Mouse (Mus musculus) bone marrow, adult 2 months (tissue): ENCODE data around the gene Olfr424. TPM values are rescaled to one million over a fixed set of nuclear protein-coding genes. Genes with fewer than 3 reads are reported as not detected.

ENCODE experiments used
- H3K27ac ChIP-seq: fragments of 200-500 bp; 2 replicates; pipeline ENCODE4 v1.5.1; 2012; ENCODE audit warnings: low read depth, mild to moderate bottlenecking, control low read depth, inconsistent platforms, low read length; ENCODE audit not compliant: control insufficient read depth, poor library complexity, insufficient read depth
- H3K4me1 ChIP-seq: fragments of 200-500 bp; 2 replicates; pipeline ENCODE4 v1.6.1; 2011; ENCODE audit warnings: low read length; ENCODE audit not compliant: control insufficient read depth, insufficient read depth
- H3K4me3 ChIP-seq: fragments of 200-500 bp; replicated peaks from 2 replicates; pipeline ENCODE3; 2011; ENCODE audit warnings: mild to moderate bottlenecking, low read depth, low read length, control low read depth; ENCODE audit not compliant: control insufficient read depth
- CTCF ChIP-seq: fragments of 200-500 bp; IDR thresholded peaks from 2 replicates; pipeline ENCODE4 v1.5.1; 2011; ENCODE audit warnings: low read length, control low read depth; ENCODE audit not compliant: control insufficient read depth, insufficient read depth
- POLR2A ChIP-seq: fragments of 200-500 bp; IDR thresholded peaks from 2 replicates; pipeline ENCODE4 v1.6.1; 2011; ENCODE audit warnings: low read depth, mild to moderate bottlenecking, control low read depth, low read length, borderline replicate concordance; ENCODE audit not compliant: control insufficient read depth
- WGBS: fragments of 180-500 bp; shearing (Covaris S2); methylation state at CpG from one replicate; pipeline ENCODE4 v1.1.7; 2018; 5-methylcytosine and 5-hydroxymethylcytosine counted together
- polyA plus RNA-seq: library from polyadenylated mRNA; stranded (reverse); fragments of >200 nt; gene quantifications from 2 replicates; pipeline ENCODE4 v1.2.4, GENCODE M21; 2011; ENCODE audit warnings: low replicate concordance; ENCODE audit not compliant: missing spikeins, insufficient read depth, insufficient read length

Gene Olfr424
- polyA plus RNA-seq, 1 experiment: not detected

DNA sequence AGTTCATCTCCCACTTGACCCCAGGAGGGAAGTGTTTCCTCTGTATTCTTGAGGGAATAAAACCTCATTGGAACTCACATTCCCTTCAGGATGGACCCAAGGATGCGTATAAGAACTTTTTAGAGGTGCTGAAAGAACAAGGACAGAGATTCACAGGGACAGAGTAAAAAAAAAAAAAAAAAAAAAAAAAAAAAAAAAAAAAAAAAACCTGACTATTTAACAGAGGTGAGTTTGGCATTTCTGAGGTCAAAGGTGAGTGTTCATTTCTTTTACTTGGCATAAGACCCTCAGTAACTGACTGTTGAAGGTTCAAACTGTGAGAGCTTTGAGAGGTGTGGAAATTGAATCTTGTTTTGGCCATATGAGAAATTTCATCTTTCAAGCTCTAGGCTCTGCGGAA, 18.0 kb downstream of the Olfr424 start:
- H3K27ac ChIP-seq: no peak overlapping the region
- TF ChIP-seq POLR2A (no peak), CTCF (no peak)
- WGBS: 92% methylated on average over 2 of the region's 2 CpGs
- no peak overlapping the region for H3K4me3 ChIP-seq
- no peaks in the 10 kb centered on the region; the same call in 1 of the 2 replicates for H3K4me1 ChIP-seq

GRCm38 (mm10) chr1:174155333-174155732, 24.0 kb downstream of the Olfr424 start, which contains the start of gene Olfr420:
TSS of gene Olfr420 (plus strand) at chr1:174155633.
- H3K27ac ChIP-seq: no peak within 1 kb of the TSS
- H3K4me1 ChIP-seq: no peaks in the 10 kb centered on the region
- no peak for TF ChIP-seq CTCF
- TF ChIP-seq POLR2A: no peak
- H3K4me3 ChIP-seq: no peak within 1 kb of the TSS
- WGBS: 80% methylated on average over 1 of the region's 1 CpGs

GRCm38 (mm10) chr1:174157622-174158021, 26.3 kb downstream of the Olfr424 start:
- no peak overlapping the region for H3K27ac ChIP-seq
- WGBS: 60% methylated on average over 3 of the region's 3 CpGs
- H3K4me3 ChIP-seq: no peak overlapping the region
- no peaks in the 10 kb centered on the region for H3K4me1 ChIP-seq
- no peak for TF ChIP-seq CTCF
- no peak for TF ChIP-seq POLR2A

DNA sequence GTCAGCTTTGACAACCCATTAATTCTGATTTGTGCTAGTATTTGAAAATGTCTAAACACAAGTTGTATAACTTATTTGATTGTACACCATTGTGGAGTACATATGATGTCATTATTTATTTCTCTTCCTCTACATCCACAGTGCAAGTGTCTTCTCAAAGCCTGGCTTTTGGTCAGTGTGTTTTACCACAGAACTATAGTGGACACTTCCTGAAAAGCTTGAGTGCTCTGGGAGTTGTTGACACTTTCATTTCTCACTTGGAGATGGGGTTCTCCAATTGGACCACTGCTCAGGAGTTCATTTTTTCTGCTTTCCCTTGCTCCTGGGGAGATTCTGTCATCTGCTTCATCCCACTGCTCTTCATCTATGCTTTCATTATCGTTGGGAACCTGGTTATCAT, 27.2 kb downstream of the Olfr424 start:
- Histone ChIP-seq H3K4me1 (no peaks in the 10 kb centered on the region), H3K27ac (no peak overlapping the region), H3K4me3 (no peak overlapping the region)
- no peak for TF ChIP-seq POLR2A
- TF ChIP-seq CTCF: no peak
- 60% methylated on average over 1 of the region's 1 CpGs for WGBS

DNA sequence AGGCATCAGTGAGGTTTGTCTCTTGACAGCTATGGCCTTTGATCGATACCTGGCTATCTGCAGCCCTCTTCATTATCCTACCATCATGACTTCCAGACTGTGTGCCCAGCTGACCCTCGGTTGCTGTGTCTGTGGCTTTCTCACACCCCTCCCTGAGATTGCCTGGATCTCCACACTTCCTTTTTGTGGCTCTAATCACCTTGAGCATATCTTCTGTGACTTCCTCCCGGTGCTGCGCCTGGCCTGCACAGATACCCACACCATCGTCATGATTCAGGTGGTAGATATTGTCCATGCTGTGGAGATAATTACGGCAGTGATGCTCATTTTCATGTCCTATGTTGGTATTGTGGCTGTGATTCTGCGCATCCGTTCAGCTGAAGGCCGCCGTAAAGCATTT, 27.8 kb downstream of the Olfr424 start:
- no peak overlapping the region for H3K27ac ChIP-seq
- no peaks in the 10 kb centered on the region for H3K4me1 ChIP-seq
- 30% methylated on average over 10 of the region's 10 CpGs for WGBS
- no peak for TF ChIP-seq CTCF
- no peak for TF ChIP-seq POLR2A
- H3K4me3 ChIP-seq: no peak overlapping the region

GRCm38 (mm10) chr1:174169024-174169423, 37.7 kb downstream of the Olfr424 start:
- TF ChIP-seq CTCF: no peak
- no peak for TF ChIP-seq POLR2A
- no peak overlapping the region for H3K27ac ChIP-seq
- no peaks in the 10 kb centered on the region for H3K4me1 ChIP-seq
- H3K4me3 ChIP-seq: no peak overlapping the region

- 65% methylated on average over 5 of the region's 5 CpGs for WGBS
- Histone ChIP-seq H3K4me1 (no peaks in the 10 kb centered on the region), H3K27ac (no peak overlapping the region), H3K4me3 (no peak overlapping the region)
- TF ChIP-seq CTCF (no peak), POLR2A (no peak)
These were observed 39.6 kb downstream of the Olfr424 start for GRCm38 (mm10) chr1:174170706-174171501.

DNA sequence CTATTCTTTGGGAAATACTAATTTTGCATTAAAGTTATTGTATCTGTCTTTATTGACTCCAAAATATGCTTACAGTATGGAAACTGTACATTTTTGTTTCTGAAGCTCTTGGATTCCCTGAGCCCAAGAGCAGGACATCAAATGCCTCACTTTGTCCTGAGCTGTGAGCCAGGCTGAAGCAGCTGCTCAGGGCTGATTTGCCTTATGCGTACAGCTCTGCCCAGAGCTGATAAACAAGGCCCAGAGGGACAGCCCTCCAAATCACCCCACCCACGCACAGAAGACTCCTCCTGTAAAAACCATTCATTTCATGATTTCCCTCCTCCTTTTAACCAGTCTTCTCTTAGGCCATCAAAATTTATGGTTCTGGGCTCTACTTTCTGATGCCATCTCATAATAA, 40.2 kb downstream of the Olfr424 start:
- no peak for TF ChIP-seq POLR2A
- no peak for TF ChIP-seq CTCF
- H3K27ac ChIP-seq: no peak overlapping the region; the same call in 1 of the 2 replicates
- WGBS: 49% methylated on average over 2 of the region's 2 CpGs
- H3K4me1 ChIP-seq: no peaks in the 10 kb centered on the region
- no peak overlapping the region for H3K4me3 ChIP-seq

- Histone ChIP-seq H3K4me3 (peak within 1 kb of the TSS; percentile 58), H3K4me1 (no peaks in the 10 kb centered on the region), H3K27ac (peak within 1 kb of the TSS; percentile 59; the same call in 1 of the 2 replicates)
- WGBS: 31% methylated on average over 3 of the region's 3 CpGs
- no peak for TF ChIP-seq POLR2A
- TF ChIP-seq CTCF: no peak
These were observed 41.3 kb downstream of the Olfr424 start, which contains the start of gene Spta1 for GRCm38 (mm10) chr1:174172605-174173004. TSS of gene Spta1 (plus strand) at chr1:174172776.

Other genes starting within 250 kb of the Olfr424 start
- 5.0 and 20.2 TPM in 2 replicates for gene Ifi211, start 218.5 kb upstream of the Olfr424 start, polyA plus RNA-seq
- 74.7 and 117 TPM in 2 replicates for gene Mndal, start 189.0 kb upstream of the Olfr424 start, polyA plus RNA-seq
- gene Ifi203, start 188.8 kb upstream of the Olfr424 start, polyA plus RNA-seq: 18.4 and 39.9 TPM in 2 replicates
- gene Ifi202b, start 148.8 kb upstream of the Olfr424 start, polyA plus RNA-seq: 1.5 TPM in 1 of 2 replicates, not detected in the other
- gene Ifi205, start 99.7 kb upstream of the Olfr424 start, polyA plus RNA-seq: 1.1 and 1.4 TPM in 2 replicates
- gene Olfr433, start 90.8 kb upstream of the Olfr424 start, polyA plus RNA-seq: not detected in 2 replicates
- 0.29 TPM in 1 of 2 replicates, not detected in the other for gene Olfr432, start 82.3 kb upstream of the Olfr424 start, polyA plus RNA-seq
- gene Olfr430, start 64.9 kb upstream of the Olfr424 start, polyA plus RNA-seq: not detected in 2 replicates
- not detected in 2 replicates for gene Olfr429, start 47.2 kb upstream of the Olfr424 start, polyA plus RNA-seq
- not detected in 2 replicates for gene Olfr427, start 34.6 kb upstream of the Olfr424 start, polyA plus RNA-seq
- gene Olfr231, start 10.4 kb upstream of the Olfr424 start, polyA plus RNA-seq: not detected in 2 replicates
- not detected in 2 replicates for gene Olfr420, start 24.1 kb downstream of the Olfr424 start, polyA plus RNA-seq
- 47.1 and 68.7 TPM in 2 replicates for gene Spta1, start 41.3 kb downstream of the Olfr424 start, polyA plus RNA-seq
- gene Olfr419, start 120.5 kb downstream of the Olfr424 start, polyA plus RNA-seq: not detected in 2 replicates
- gene Mptx1, start 199.0 kb downstream of the Olfr424 start, polyA plus RNA-seq: not detected in 2 replicates
- not detected in 2 replicates for gene Olfr417, start 233.6 kb downstream of the Olfr424 start, polyA plus RNA-seq